Mouse (Mus musculus): ENCODE data around the gene Mcm2.

Gene Mcm2

GRCm38 (mm10) chr6:88890832-88891231 lies 7.7 kb downstream of the Mcm2 start:
- no peak for DNase-seq (ENCODE audit: low read depth, low spot score)

GRCm38 (mm10) chr6:88889410-88890042 lies 9.1 kb downstream of the Mcm2 start:
- no peak for DNase-seq (ENCODE audit: low read depth, low spot score)

- DNase-seq (ENCODE audit: low read depth, low spot score), result no peak
Measured at GRCm38 (mm10) chr6:88886417-88886967, 12.1 kb downstream of the Mcm2 start.

- no peak for DNase-seq (ENCODE audit: low read depth, low spot score)
Measured at GRCm38 (mm10) chr6:88885644-88886416, 12.8 kb downstream of the Mcm2 start.

- no peak for DNase-seq (ENCODE audit: low read depth, low spot score)
Measured at GRCm38 (mm10) chr6:88884690-88885089, 13.9 kb downstream of the Mcm2 start.

GRCm38 (mm10) chr6:88884195-88884594 lies 14.4 kb downstream of the Mcm2 start:
- DNase-seq (ENCODE audit: low read depth, low spot score), result no peak

- no peak for DNase-seq (ENCODE audit: low read depth, low spot score)
Measured at GRCm38 (mm10) chr6:88881334-88881733, 17.2 kb downstream of the Mcm2 start.

- DNase-seq (ENCODE audit: low read depth, low spot score), result no peak
Measured at GRCm38 (mm10) chr6:88879471-88879870, 19.1 kb downstream of the Mcm2 start.

- DNase-seq (ENCODE audit: low read depth, low spot score), result peak; percentile 74
Measured at GRCm38 (mm10) chr6:88874868-88875508, 23.6 kb downstream of the Mcm2 start, which contains the start of gene Podxl2. Gene Podxl2 (minus strand): TSS chr6:88875044.

- DNase-seq (ENCODE audit: low read depth, low spot score), result peak; percentile 21
Measured at GRCm38 (mm10) chr6:88873965-88874867, 24.4 kb downstream of the Mcm2 start.

GRCm38 (mm10) chr6:88872811-88873210 lies 25.8 kb downstream of the Mcm2 start:
- DNase-seq (ENCODE audit: low read depth, low spot score), result no peak

- DNase-seq (ENCODE audit: low read depth, low spot score), result no peak
Measured at GRCm38 (mm10) chr6:88871546-88871945, 27.0 kb downstream of the Mcm2 start.

- no peak for DNase-seq (ENCODE audit: low read depth, low spot score)
Measured at GRCm38 (mm10) chr6:88870594-88870993, 28.0 kb downstream of the Mcm2 start.

- DNase-seq (ENCODE audit: low read depth, low spot score), result no peak
Measured at GRCm38 (mm10) chr6:88869459-88869858, 29.1 kb downstream of the Mcm2 start.

GRCm38 (mm10) chr6:88865704-88866103 lies 32.9 kb downstream of the Mcm2 start:
- DNase-seq (ENCODE audit: low read depth, low spot score), result no peak

GRCm38 (mm10) chr6:88860914-88861313 lies 37.7 kb downstream of the Mcm2 start:
- DNase-seq (ENCODE audit: low read depth, low spot score), result peak; percentile 48

- no peak for DNase-seq (ENCODE audit: low read depth, low spot score)
Measured at GRCm38 (mm10) chr6:88858341-88858740, 40.2 kb downstream of the Mcm2 start.

- no peak for DNase-seq (ENCODE audit: low read depth, low spot score)
Measured at GRCm38 (mm10) chr6:88857830-88858229, 40.8 kb downstream of the Mcm2 start.

GRCm38 (mm10) chr6:88857249-88857648 lies 41.3 kb downstream of the Mcm2 start:
- DNase-seq (ENCODE audit: low read depth, low spot score), result no peak

GRCm38 (mm10) chr6:88855636-88856035 lies 42.9 kb downstream of the Mcm2 start:
- DNase-seq (ENCODE audit: low read depth, low spot score), result peak; percentile 86

- no peak for DNase-seq (ENCODE audit: low read depth, low spot score)
Measured at GRCm38 (mm10) chr6:88854509-88854908, 44.1 kb downstream of the Mcm2 start.

Data from forelimb bud, embryonic 11.5 days (tissue).